Mouse (Mus musculus): ENCODE data around the gene Uvssa. TPM values are rescaled to one million over a fixed set of nuclear protein-coding genes. Genes with fewer than 3 reads are reported as not detected.

The Uvssa gene
- polyA plus RNA-seq, 1 experiment = 7.7 TPM

GRCm38 (mm10) chr5:33430511-33431172 lies 52.3 kb downstream of the Uvssa start:
- Histone ChIP-seq H3K4me3 (replicated peaks; ENCODE audit: control insufficient read depth, low read depth, low read length) (no peak overlapping the region), H3K27ac (ENCODE audit: control insufficient read depth, insufficient read depth, low read depth, low read length, poor library complexity) (no peak overlapping the region; the same call in 1 of the 2 replicates), H3K4me1 (ENCODE audit: control insufficient read depth, insufficient read depth, low read length) (no peaks in the 10 kb centered on the region)
- TF ChIP-seq CTCF (IDR thresholded peaks at IDR 0.05; ENCODE audit: control insufficient read depth, insufficient read depth, low read length) (no peak), POLR2A (IDR thresholded peaks at IDR 0.05; ENCODE audit: borderline replicate concordance, control insufficient read depth, low read depth, low read length) (no peak)
- WGBS = 4% methylated on average over 64 of the region's 64 CpGs

GRCm38 (mm10) chr5:33431173-33432005 lies 53.0 kb downstream of the Uvssa start:
- Histone ChIP-seq H3K4me3 (replicated peaks; ENCODE audit: control insufficient read depth, low read depth, low read length) (no peak overlapping the region), H3K27ac (ENCODE audit: control insufficient read depth, insufficient read depth, low read depth, low read length, poor library complexity) (no peak overlapping the region), H3K4me1 (ENCODE audit: control insufficient read depth, insufficient read depth, low read length) (no peaks in the 10 kb centered on the region)
- 2% methylated on average over 77 of the region's 77 CpGs for WGBS
- TF ChIP-seq CTCF (IDR thresholded peaks at IDR 0.05; ENCODE audit: control insufficient read depth, insufficient read depth, low read length) = no peak
- TF ChIP-seq POLR2A (IDR thresholded peaks at IDR 0.05; ENCODE audit: borderline replicate concordance, control insufficient read depth, low read depth, low read length) = no peak

DNA sequence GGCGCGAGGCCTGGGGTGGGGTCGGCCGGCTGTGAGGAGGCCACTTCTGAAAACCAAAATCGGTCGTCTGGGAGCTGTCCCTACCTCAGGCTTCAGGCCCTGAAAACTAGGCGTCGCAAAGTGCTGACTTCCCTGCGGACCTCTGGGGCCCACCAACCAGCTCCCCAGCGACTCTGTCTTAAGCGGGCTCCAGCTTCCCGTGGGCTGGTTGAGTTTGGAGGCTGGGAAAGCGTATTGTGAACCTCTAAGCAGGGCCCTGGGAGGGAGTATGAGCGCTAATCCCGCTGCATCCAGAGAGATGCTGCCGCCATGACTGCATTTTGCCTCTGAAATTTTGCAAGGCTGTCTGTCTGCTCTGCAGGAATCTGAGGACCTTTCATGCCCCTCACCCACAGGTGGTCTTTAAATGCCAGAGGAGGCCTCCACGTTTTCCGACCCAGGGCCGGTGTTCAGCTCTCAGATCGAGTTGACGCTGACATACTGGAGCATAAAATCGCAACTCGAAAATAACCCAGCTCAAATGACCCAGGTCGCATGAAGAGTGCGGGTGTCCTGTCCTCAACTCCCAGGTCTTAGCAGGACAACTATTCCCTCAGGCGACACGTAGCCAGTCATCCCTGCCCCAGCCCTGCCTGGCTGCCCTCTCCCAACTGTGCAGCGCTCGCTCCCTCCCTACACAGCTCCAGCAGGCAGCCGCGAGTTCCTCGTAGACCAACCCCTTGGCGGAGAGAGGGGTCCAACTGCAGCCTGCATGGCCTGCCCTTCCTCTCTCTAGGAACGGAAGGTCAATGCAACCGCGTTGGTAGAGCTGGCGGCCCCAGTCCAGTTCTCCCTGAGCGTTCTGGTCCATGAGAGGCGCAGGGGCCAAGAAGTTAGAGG lies 53.9 kb downstream of the Uvssa start:
- Histone ChIP-seq H3K27ac (ENCODE audit: control insufficient read depth, insufficient read depth, low read depth, low read length, poor library complexity) (no peak overlapping the region), H3K4me1 (ENCODE audit: control insufficient read depth, insufficient read depth, low read length) (no peaks in the 10 kb centered on the region), H3K4me3 (replicated peaks; ENCODE audit: control insufficient read depth, low read depth, low read length) (no peak overlapping the region)
- 4% methylated on average over 39 of the region's 39 CpGs for WGBS
- TF ChIP-seq CTCF (IDR thresholded peaks at IDR 0.05; ENCODE audit: control insufficient read depth, insufficient read depth, low read length) = no peak

GRCm38 (mm10) chr5:33433201-33434138 lies 55.1 kb downstream of the Uvssa start, which contains the start of gene Nkx1-1:
TSS of gene Nkx1-1 (minus strand) at chr5:33433976.
- WGBS = 2% methylated on average over 85 of the region's 90 CpGs
- no peak for TF ChIP-seq CTCF (IDR thresholded peaks at IDR 0.05; ENCODE audit: control insufficient read depth, insufficient read depth, low read length)
- no peak for TF ChIP-seq POLR2A (IDR thresholded peaks at IDR 0.05; ENCODE audit: borderline replicate concordance, control insufficient read depth, low read depth, low read length)
- Histone ChIP-seq H3K4me3 (replicated peaks; ENCODE audit: control insufficient read depth, low read depth, low read length) (no peak within 1 kb of the TSS), H3K4me1 (ENCODE audit: control insufficient read depth, insufficient read depth, low read length) (no peaks in the 10 kb centered on the region), H3K27ac (ENCODE audit: control insufficient read depth, insufficient read depth, low read depth, low read length, poor library complexity) (no peak within 1 kb of the TSS; the same call in 1 of the 2 replicates)

DNA sequence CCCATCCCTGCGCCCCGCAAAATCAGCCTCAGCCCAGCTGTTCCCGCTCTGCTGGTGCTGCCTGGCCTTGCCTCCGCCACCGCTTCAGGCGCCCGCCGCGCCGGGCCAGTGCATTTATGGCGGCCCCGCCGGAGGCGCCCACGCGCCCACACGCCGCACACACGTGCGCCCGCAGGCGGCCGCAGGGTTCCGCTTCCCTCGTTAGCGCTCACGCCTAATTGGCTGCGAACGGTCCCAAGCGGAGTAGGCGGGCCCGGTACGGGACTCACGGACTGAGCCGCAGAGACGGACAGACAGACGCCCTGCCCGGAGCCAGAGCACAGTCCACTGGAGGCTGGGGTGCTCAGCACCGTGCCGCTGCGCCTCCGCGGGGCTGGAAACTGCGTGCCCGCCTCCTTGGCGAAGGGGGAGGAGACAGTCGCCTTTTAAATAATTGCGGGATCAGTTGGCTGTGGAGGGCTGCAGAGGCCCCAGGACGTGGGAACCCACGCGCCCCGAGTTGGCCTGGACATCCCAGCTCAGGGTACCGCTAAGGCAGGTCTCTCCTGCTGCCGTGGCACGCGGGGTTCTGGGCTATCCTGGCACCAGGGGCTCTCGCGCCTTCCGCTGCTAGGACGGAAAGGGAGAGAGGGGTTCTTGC lies 55.9 kb downstream of the Uvssa start:
- TF ChIP-seq POLR2A (IDR thresholded peaks at IDR 0.05; ENCODE audit: borderline replicate concordance, control insufficient read depth, low read depth, low read length) (no peak), CTCF (IDR thresholded peaks at IDR 0.05; ENCODE audit: control insufficient read depth, insufficient read depth, low read length) (no peak)
- H3K4me1 ChIP-seq (ENCODE audit: control insufficient read depth, insufficient read depth, low read length) = no peaks in the 10 kb centered on the region
- no peak overlapping the region for H3K4me3 ChIP-seq (replicated peaks; ENCODE audit: control insufficient read depth, low read depth, low read length)
- 2% methylated on average over 60 of the region's 60 CpGs for WGBS
- H3K27ac ChIP-seq (ENCODE audit: control insufficient read depth, insufficient read depth, low read depth, low read length, poor library complexity) = no peak overlapping the region; the same call in 1 of the 2 replicates

GRCm38 (mm10) chr5:33435151-33435550 lies 56.8 kb downstream of the Uvssa start:
- Histone ChIP-seq H3K4me1 (ENCODE audit: control insufficient read depth, insufficient read depth, low read length) (no peaks in the 10 kb centered on the region), H3K4me3 (replicated peaks; ENCODE audit: control insufficient read depth, low read depth, low read length) (no peak overlapping the region), H3K27ac (ENCODE audit: control insufficient read depth, insufficient read depth, low read depth, low read length, poor library complexity) (no peak overlapping the region)
- TF ChIP-seq POLR2A (IDR thresholded peaks at IDR 0.05; ENCODE audit: borderline replicate concordance, control insufficient read depth, low read depth, low read length) (no peak), CTCF (IDR thresholded peaks at IDR 0.05; ENCODE audit: control insufficient read depth, insufficient read depth, low read length) (no peak)
- WGBS = 7% methylated on average over 26 of the region's 26 CpGs

DNA sequence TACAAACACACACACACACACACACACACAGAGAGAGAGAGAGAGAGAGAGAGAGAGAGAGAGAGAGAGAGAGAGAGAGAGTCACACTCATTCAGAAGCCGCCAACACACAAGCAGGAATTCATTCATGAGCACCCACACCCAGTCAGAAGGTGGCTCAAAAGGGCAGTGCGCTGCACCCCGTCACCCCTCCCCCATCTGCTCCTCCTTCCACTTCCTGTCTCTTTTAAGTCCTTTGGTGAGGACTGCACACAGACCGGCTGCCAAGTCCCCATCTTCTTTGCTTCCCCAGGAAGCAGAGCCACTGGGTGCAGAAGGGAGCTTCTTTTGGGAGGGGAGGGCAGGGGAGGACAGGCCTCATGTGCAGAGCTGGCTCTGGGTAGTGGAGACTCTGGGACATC lies 57.6 kb downstream of the Uvssa start:
- Histone ChIP-seq H3K4me1 (ENCODE audit: control insufficient read depth, insufficient read depth, low read length) (no peaks in the 10 kb centered on the region), H3K4me3 (replicated peaks; ENCODE audit: control insufficient read depth, low read depth, low read length) (no peak overlapping the region), H3K27ac (ENCODE audit: control insufficient read depth, insufficient read depth, low read depth, low read length, poor library complexity) (no peak overlapping the region)
- TF ChIP-seq POLR2A (IDR thresholded peaks at IDR 0.05; ENCODE audit: borderline replicate concordance, control insufficient read depth, low read depth, low read length) (no peak), CTCF (IDR thresholded peaks at IDR 0.05; ENCODE audit: control insufficient read depth, insufficient read depth, low read length) (no peak)
- 10% methylated on average over 4 of the region's 4 CpGs for WGBS

Data from bone marrow, adult 2 months (tissue).